ENCODE assay signal across 19 mouse cellular contexts in genomic region chrX:169552851-169553250, GRCm38 (mm10).
"Had no signal": no experiment of that assay in that cellular context is flagged by ENCODE, and none has a peak within 500 bp of the region (broad histone marks: within the 10 kb centered on the region; RNA-seq: fewer than 3 reads in every experiment).

No protein-coding gene starts in this region.

- H3K9me3 ChIP-seq: limb, embryonic 12.5 days; limb, embryonic 15.5 days; midbrain, embryonic 12.5 days; midbrain, embryonic 15.5 days; neural tube, embryonic 13.5 days; stomach, embryonic 15.5 days had no signal

- H3K27ac ChIP-seq: kidney, postnatal 0 days; layer of hippocampus, adult 2 months; left cerebral cortex, adult 2 months; limb, embryonic 12.5 days; limb, embryonic 15.5 days; liver, embryonic 14.5 days; macrophage; midbrain, embryonic 12.5 days; midbrain, embryonic 15.5 days; neural tube, embryonic 13.5 days; stomach, embryonic 15.5 days had no signal

- DNase-seq: kidney, adult 2 months; kidney, postnatal 25 days; layer of hippocampus, adult 9-11 months; liver, postnatal 0 days; retina, postnatal 1 day; thymus, postnatal 36 days had no signal

- H3K27me3 ChIP-seq: limb, embryonic 12.5 days; limb, embryonic 15.5 days; midbrain, embryonic 15.5 days; stomach, embryonic 15.5 days had no signal

- H3K36me3 ChIP-seq: limb, embryonic 12.5 days; limb, embryonic 15.5 days; midbrain, embryonic 12.5 days; midbrain, embryonic 15.5 days; neural tube, embryonic 13.5 days; stomach, embryonic 15.5 days had no signal

- H3K9ac ChIP-seq: limb, embryonic 12.5 days; limb, embryonic 15.5 days; liver, embryonic 14.5 days; liver, postnatal 0 days; midbrain, embryonic 12.5 days; midbrain, embryonic 15.5 days; neural tube, embryonic 13.5 days; stomach, embryonic 15.5 days had no signal

- H3K4me3 ChIP-seq: layer of hippocampus, adult 2 months; left cerebral cortex, adult 2 months; limb, embryonic 12.5 days; limb, embryonic 15.5 days; midbrain, embryonic 12.5 days; midbrain, embryonic 15.5 days; neural tube, embryonic 13.5 days; stomach, embryonic 15.5 days had no signal

- H3K4me1 ChIP-seq: limb, embryonic 12.5 days; limb, embryonic 15.5 days; midbrain, embryonic 12.5 days; midbrain, embryonic 15.5 days; neural tube, embryonic 13.5 days; stomach, embryonic 15.5 days had no signal

- H3K4me2 ChIP-seq: limb, embryonic 12.5 days; limb, embryonic 15.5 days; liver, embryonic 11.5 days; midbrain, embryonic 12.5 days; midbrain, embryonic 15.5 days; neural tube, embryonic 13.5 days; stomach, embryonic 15.5 days had no signal

- ATAC-seq: intestine, postnatal 0 days; liver, postnatal 0 days; midbrain, embryonic 15.5 days had no signal
